Mouse (Mus musculus) lung, embryonic 14.5 days (tissue): ENCODE results near the gene Chrm3. TPM values are rescaled to one million over a fixed set of nuclear protein-coding genes. Genes with fewer than 3 reads are reported as not detected.

Experiments used
- ATAC-seq: fragments of 200-750 bp; cut with Nextera tagmentation; 2 replicates; pipeline ENCODE4 v1.8.0; 2017; ENCODE audit warnings: mild to moderate bottlenecking, moderate TSS enrichment, moderate library complexity; ENCODE audit not compliant: insufficient read depth
- DNase-seq: peaks from one replicate; pipeline ENCODE4 v3.0.0-alpha.2; 2015
- H3K27ac ChIP-seq: fragments of 300-500 bp; sonication (generic); 2 replicates; pipeline ENCODE4 v1.5.1; 2014; ENCODE audit warnings: low read depth, mild to moderate bottlenecking, moderate library complexity
- H3K27me3 ChIP-seq: fragments of 300-500 bp; sonication (generic); 2 replicates; pipeline ENCODE4 v1.6.1; 2014; ENCODE audit warnings: low read length, control low read depth; ENCODE audit not compliant: insufficient read depth
- H3K36me3 ChIP-seq: fragments of 300-500 bp; sonication (generic); 2 replicates; pipeline ENCODE4 v1.6.1; 2014; ENCODE audit warnings: control low read depth; ENCODE audit not compliant: insufficient read depth
- H3K4me1 ChIP-seq: fragments of 300-500 bp; sonication (generic); 2 replicates; pipeline ENCODE4 v1.6.1; 2014; ENCODE audit warnings: antibody characterized with exemption, control low read depth; ENCODE audit not compliant: insufficient read depth
- H3K4me2 ChIP-seq: fragments of 300-500 bp; sonication (generic); 2 replicates; pipeline ENCODE4 v1.6.1; 2014; ENCODE audit warnings: mild to moderate bottlenecking
- H3K4me3 ChIP-seq: fragments of 300-500 bp; sonication (generic); 2 replicates; pipeline ENCODE4 v1.5.1; 2014; ENCODE audit warnings: low read depth, low read length
- H3K9ac ChIP-seq: fragments of 300-500 bp; sonication (generic); 2 replicates; pipeline ENCODE4 v1.6.1; 2014
- H3K9me3 ChIP-seq: fragments of 300-500 bp; sonication (generic); 2 replicates; pipeline ENCODE4 v1.6.1; 2016; ENCODE audit warnings: low read depth, low read length, control low read depth
- CTCF ChIP-seq: IDR thresholded peaks from 2 replicates; pipeline ENCODE4 v1.5.1; 2016; ENCODE audit warnings: antibody characterized with exemption, low read depth
- WGBS: fragments of 180-500 bp; shearing (Covaris S2); extraction: QIAGEN DNeasy Blood & Tissue Kit; methylation state at CpG from one replicate; pipeline ENCODE4 v1.1.7; 2014; 5-methylcytosine and 5-hydroxymethylcytosine counted together
- polyA plus RNA-seq: library from polyadenylated mRNA; unstranded; fragments of >200 nt; fragmentation: Nextera tagmentation; extraction: Ambion mirVana; gene quantifications from 2 replicates; pipeline ENCODE4 v1.2.1, GENCODE M21; 2014

The Chrm3 gene
- polyA plus RNA-seq, 1 experiment from 2014 or later = 0.42 TPM

- no peak overlapping the region for H3K27ac ChIP-seq
- DNase-seq = no peak
- no peaks in the 10 kb centered on the region for H3K9me3 ChIP-seq
- H3K4me3 ChIP-seq = no peak overlapping the region
- no peaks in the 10 kb centered on the region for H3K36me3 ChIP-seq
- ATAC-seq = no peak
- H3K4me2 ChIP-seq = no peak overlapping the region
- no peaks in the 10 kb centered on the region for H3K27me3 ChIP-seq
- TF ChIP-seq CTCF = no peak
- 60% methylated on average over 2 of the region's 2 CpGs for WGBS
- H3K9ac ChIP-seq = no peak overlapping the region
- no peaks in the 10 kb centered on the region for H3K4me1 ChIP-seq
These were observed 229.6 kb downstream of the Chrm3 start for GRCm38 (mm10) chr13:10131064-10131463.

- peak; percentile 82 for ATAC-seq
- TF ChIP-seq CTCF = no peak
- no peaks in the 10 kb centered on the region for H3K9me3 ChIP-seq
- no peak overlapping the region for H3K4me2 ChIP-seq
- H3K4me1 ChIP-seq = no peaks in the 10 kb centered on the region
- peak; percentile 74 for DNase-seq
- H3K4me3 ChIP-seq = no peak overlapping the region
- H3K9ac ChIP-seq = no peak overlapping the region
- no peaks in the 10 kb centered on the region for H3K27me3 ChIP-seq
- H3K36me3 ChIP-seq = no peaks in the 10 kb centered on the region
- H3K27ac ChIP-seq = no peak overlapping the region
- WGBS = 34% methylated on average over 2 of the region's 2 CpGs
These were observed 248.4 kb downstream of the Chrm3 start for GRCm38 (mm10) chr13:10112211-10112610.

GRCm38 (mm10) chr13:10109542-10109941, 251.1 kb downstream of the Chrm3 start:
- H3K4me3 ChIP-seq = no peak overlapping the region
- ATAC-seq (no peak), DNase-seq (peak; percentile 7)
- H3K9me3 ChIP-seq = no peaks in the 10 kb centered on the region
- 38% methylated on average over 1 of the region's 1 CpGs for WGBS
- H3K9ac ChIP-seq = no peak overlapping the region
- H3K27me3 ChIP-seq = no peaks in the 10 kb centered on the region
- no peak overlapping the region for H3K4me2 ChIP-seq
- no peak for TF ChIP-seq CTCF
- no peaks in the 10 kb centered on the region for H3K4me1 ChIP-seq
- H3K36me3 ChIP-seq = no peaks in the 10 kb centered on the region
- H3K27ac ChIP-seq = no peak overlapping the region

- no peak overlapping the region for H3K4me3 ChIP-seq
- no peaks in the 10 kb centered on the region for H3K9me3 ChIP-seq
- no peak overlapping the region for H3K9ac ChIP-seq
- no peak for TF ChIP-seq CTCF
- no peaks in the 10 kb centered on the region for H3K4me1 ChIP-seq
- H3K4me2 ChIP-seq = no peak overlapping the region
- ATAC-seq (no peak), DNase-seq (no peak)
- H3K36me3 ChIP-seq = no peaks in the 10 kb centered on the region
- no peak overlapping the region for H3K27ac ChIP-seq
- no peaks in the 10 kb centered on the region for H3K27me3 ChIP-seq
- whole genome bisulfite sequencing = 72% methylated on average over 7 of the region's 7 CpGs
These were observed 253.3 kb downstream of the Chrm3 start for GRCm38 (mm10) chr13:10107331-10107730.

- TF ChIP-seq CTCF = no peak
- no peaks in the 10 kb centered on the region for H3K27me3 ChIP-seq
- ATAC-seq (no peak; the same call in 1 of the 2 replicates), DNase-seq (peak; percentile 57)
- H3K4me3 ChIP-seq = no peak overlapping the region
- H3K4me1 ChIP-seq = no peaks in the 10 kb centered on the region
- no peak overlapping the region for H3K4me2 ChIP-seq
- H3K9me3 ChIP-seq = no peaks in the 10 kb centered on the region
- H3K9ac ChIP-seq = no peak overlapping the region
- H3K36me3 ChIP-seq = no peaks in the 10 kb centered on the region
- WGBS = 56% methylated on average over 4 of the region's 4 CpGs
- H3K27ac ChIP-seq = no peak overlapping the region
These were observed 269.9 kb downstream of the Chrm3 start for GRCm38 (mm10) chr13:10090778-10091177.

GRCm38 (mm10) chr13:10086336-10086735, 274.3 kb downstream of the Chrm3 start:
- ATAC-seq = no peak
- no peaks in the 10 kb centered on the region for H3K9me3 ChIP-seq
- no peak for DNase-seq

GRCm38 (mm10) chr13:10081896-10082426, 278.7 kb downstream of the Chrm3 start:
- no peaks in the 10 kb centered on the region for H3K36me3 ChIP-seq
- H3K27me3 ChIP-seq = no peaks in the 10 kb centered on the region
- DNase-seq (peak; percentile 3), ATAC-seq (no peak)
- H3K4me2 ChIP-seq = no peak overlapping the region
- H3K9ac ChIP-seq = no peak overlapping the region
- TF ChIP-seq CTCF = no peak
- no peaks in the 10 kb centered on the region for H3K4me1 ChIP-seq
- 71% methylated on average over 6 of the region's 6 CpGs for WGBS
- H3K27ac ChIP-seq = no peak overlapping the region
- no peak overlapping the region for H3K4me3 ChIP-seq
- no peaks in the 10 kb centered on the region for H3K9me3 ChIP-seq

More at GRCm38 (mm10) chr13:10086336-10086735, 274.3 kb downstream of the Chrm3 start:
- no peak for TF ChIP-seq CTCF
- no peak overlapping the region for H3K4me2 ChIP-seq
- H3K9ac ChIP-seq = no peak overlapping the region
- H3K27ac ChIP-seq = no peak overlapping the region
- no peak overlapping the region for H3K4me3 ChIP-seq
- 81% methylated on average over 6 of the region's 6 CpGs for WGBS
- H3K4me1 ChIP-seq = no peaks in the 10 kb centered on the region
- H3K36me3 ChIP-seq = no peaks in the 10 kb centered on the region
- no peaks in the 10 kb centered on the region for H3K27me3 ChIP-seq
